Mouse (Mus musculus): ENCODE measurements around the gene Tsga10.

Gene Tsga10

DNA sequence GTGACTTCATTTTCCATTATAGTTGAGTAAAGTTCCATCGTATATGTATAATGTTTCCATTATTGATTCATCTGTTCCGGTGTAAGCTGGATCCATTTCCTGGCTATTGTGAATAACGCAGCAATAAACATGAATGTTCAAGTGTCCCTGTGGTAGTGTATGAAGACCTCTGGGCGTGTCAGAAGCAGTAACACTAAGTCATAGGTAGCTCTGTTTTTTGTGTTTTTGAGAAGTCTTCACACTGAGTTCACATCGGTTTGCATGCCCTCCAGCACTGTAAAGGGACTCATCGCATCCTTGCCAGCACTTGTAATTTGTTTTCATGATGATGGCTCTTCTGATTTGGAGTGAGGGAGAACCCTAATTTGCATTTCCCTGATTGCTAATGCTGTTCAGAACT lies at the start of gene Tsga10:
TSS of gene Tsga10 (minus strand) at position 144 of the 400 bp plus-strand sequence.
- no peak for DNase-seq (ENCODE audit: low read depth, low spot score)

DNA sequence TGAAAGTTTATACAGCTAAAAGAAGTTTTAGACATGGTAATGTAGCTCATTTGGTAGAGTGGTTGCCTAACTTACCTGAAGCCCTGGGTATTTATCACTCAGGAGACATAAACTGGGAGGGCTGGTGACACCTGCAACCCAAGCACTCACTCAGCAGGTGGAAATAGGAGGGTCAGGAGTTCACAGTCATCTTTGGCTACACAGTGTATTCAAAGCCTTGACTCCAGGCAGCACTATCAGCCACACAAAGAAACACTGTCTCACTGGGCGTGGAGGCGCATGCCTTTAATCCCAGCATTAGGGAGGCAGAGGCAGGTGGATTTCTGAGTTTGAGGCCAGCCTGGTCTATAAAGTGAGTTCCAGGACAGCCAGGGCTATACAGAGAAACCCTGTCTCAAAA lies 46.5 kb upstream of the Tsga10 start:
- no peak for DNase-seq (ENCODE audit: low read depth, low spot score)

- DNase-seq (ENCODE audit: low read depth, low spot score): no peak
These were observed 36.9 kb upstream of the Tsga10 start for GRCm38 (mm10) chr1:37903178-37903577.

DNA sequence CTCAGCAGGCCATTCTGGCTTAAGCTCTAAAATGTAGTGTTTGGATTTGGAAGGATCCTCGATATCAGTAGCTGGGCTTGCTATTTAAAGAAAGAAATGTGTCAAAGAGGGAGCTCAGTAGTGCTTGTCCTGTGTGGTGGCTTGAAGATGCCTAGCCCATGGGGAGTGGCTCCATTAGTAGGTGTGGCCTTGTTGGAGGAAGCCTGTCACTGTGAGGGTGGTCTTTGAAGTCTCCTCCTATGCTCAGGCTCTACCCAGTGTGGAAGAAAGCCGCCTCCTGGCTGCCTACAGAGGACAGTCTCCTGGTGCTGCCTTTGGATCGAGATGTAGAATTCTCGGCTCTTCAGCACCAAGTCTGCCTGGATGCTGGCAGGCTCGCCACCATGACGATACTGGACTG lies 34.1 kb upstream of the Tsga10 start:
- DNase-seq (ENCODE audit: low read depth, low spot score): no peak

DNA sequence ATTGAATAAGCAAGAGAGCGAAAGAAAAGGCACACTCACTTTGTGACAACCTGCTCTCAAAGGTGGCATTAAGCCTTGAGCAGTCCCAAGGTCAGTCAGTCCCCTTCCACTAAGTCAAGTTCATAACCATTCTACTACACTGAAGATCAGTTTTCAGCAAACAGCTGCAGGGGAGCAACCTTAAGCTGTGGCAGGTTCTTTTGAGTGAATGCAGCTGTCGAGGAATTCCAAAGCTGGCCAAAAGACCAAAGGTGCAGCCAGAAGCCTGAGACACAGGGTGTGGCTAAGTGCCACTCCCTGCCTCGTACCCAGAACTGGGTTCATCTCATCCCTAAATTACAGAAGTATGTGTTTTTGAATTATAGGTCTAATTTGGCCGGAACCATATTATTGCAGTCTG lies 33.6 kb upstream of the Tsga10 start:
- no peak for DNase-seq (ENCODE audit: low read depth, low spot score)

GRCm38 (mm10) chr1:37894606-37895005 lies 28.4 kb upstream of the Tsga10 start:
- DNase-seq (ENCODE audit: low read depth, low spot score): no peak

DNA sequence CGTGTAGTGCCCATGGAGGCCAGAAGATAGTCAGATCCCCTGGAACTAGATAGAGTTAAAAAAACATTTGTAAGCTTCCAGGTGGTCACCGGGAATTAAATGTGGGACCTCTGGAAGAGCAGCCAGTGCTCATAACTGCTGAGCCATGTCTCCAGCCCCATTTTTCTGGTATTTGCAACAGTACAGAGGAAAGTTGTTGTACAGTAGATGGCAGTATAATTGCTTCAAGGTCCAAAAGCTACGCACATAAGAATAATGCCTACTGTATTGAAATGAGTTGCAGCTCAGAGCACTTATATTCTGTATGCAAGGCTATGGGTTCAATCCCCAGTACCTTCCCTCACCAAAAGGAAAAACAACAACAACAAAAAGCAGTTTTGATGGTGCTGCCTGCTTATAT lies 25.2 kb upstream of the Tsga10 start:
- no peak for DNase-seq (ENCODE audit: low read depth, low spot score)

DNA sequence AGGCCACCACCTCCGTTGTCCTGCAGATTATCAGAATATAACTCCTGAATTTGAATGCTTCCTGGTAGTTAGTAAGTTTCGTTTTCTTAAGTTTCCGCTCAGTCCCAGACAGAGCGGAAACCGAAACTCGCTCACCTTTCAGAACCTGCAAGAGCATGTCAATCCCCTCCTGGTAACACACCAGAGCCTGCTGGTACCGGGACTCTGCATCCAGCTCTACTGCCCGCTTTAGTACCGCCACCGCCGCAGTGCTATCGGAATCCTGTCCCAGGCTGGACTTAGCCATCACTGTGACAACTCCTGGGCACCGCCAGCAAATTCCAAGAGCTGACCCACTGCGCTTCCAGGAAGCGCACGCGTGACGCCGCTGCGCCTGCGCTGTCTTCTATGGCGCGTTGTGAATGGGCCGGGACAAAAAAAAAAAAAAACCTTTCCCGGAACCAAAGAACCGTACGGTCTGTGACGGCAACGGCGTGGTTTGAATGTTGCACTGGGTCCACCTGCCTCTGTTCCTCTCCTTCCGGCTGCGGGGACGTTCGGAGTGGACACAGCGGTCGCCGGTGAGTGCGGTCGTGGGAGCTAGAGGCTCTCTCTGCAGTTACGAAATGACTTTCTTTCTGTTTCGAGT lies 23.9 kb upstream of the Tsga10 start, which contains the start of the genes Mitd1 and Mrpl30:
TSS of gene Mitd1 (minus strand) at position 387 of the 628 bp plus-strand sequence.
TSS of gene Mrpl30 (plus strand) at position 453 of the 628 bp plus-strand sequence.
- DNase-seq (ENCODE audit: low read depth, low spot score): peak; percentile 87

DNA sequence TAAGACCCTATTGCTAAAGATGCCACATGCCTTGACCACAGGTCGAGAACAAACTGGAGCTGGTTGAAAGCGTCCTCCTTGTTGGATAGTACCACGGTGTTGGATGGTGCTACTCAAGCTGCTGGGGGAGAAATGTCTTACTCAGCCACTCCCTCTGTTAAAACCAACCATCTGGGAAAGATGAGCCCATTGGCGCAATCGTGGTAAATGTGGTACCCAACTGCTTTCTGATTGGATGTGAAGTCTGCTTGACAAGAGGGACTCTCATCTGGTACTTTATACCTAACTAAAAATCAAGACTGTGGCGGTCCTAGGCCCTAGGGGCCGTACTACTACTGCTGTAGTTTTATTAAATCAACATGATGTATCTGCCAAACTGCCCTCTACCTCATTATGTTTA lies 23.0 kb upstream of the Tsga10 start:
- DNase-seq (ENCODE audit: low read depth, low spot score): no peak

DNA sequence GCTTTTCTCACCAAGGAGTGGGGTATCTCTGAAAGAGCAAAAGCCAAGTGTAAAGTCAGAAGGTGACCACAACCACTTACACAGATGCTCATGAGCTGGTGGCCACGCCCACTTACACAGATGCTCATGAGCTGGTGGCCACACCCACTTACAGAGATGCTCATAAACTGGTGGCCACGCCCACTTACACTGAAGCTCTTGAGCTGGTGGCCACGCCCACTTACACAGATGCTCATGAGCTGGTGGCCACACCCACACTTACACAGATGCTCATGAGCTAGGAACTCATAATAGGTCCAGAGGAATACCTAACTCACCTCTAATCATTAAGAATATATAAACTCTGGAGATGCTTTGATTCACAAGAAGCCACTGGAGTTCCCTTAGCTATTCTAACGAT lies 18.2 kb upstream of the Tsga10 start:
- no peak for DNase-seq (ENCODE audit: low read depth, low spot score)

GRCm38 (mm10) chr1:37883411-37883810 lies 17.2 kb upstream of the Tsga10 start:
- no peak for DNase-seq (ENCODE audit: low read depth, low spot score)

GRCm38 (mm10) chr1:37877736-37878460 lies 11.7 kb upstream of the Tsga10 start:
- no peak for DNase-seq (ENCODE audit: low read depth, low spot score)

GRCm38 (mm10) chr1:37873157-37873556 lies 6.9 kb upstream of the Tsga10 start:
- no peak for DNase-seq (ENCODE audit: low read depth, low spot score)

DNA sequence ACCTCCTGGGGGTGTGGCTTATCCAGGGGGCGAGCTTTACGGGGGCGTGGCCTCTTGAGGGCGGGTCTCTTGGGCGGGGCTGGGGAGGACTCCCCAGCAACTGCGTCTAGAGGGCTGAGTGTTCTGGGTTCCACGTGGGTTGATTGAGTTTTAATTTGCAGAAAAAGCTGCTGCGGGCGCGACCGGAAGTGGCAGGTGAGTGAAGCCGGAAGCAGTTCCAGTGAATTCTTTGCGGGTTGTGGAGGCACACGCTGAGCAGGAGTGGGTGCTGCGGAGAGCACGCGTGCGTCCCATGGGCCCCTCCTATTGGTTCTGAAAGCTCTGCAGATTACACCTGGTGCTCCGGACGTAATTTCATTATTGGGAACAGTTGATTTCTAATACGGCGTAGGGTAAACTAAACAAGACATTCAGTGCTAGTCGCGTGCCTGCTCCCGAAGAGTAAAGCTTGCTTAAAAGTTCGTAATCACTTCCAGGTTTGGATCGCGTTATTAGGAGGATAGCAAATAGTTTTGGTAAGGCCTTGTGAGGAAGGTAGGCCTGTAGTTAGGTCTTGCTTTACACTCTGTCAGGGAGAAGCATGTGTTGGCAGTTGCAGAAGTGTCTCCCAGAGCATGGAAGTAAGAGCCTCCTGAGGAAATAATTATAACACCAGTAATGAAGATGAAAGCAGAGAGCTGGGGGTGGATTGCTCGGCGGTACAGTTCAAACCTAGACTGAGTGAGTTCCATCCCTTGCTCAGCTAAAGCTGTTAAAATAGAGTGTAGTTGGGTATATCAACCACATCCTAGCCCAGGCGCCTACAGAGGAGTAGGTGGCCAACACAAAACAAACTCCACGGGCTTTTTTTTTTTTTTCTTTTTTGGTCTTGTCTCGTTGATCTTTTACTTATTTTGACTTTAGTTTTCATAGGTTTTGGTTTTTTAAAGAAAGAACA lies 6.2 kb upstream of the Tsga10 start:
- DNase-seq (ENCODE audit: low read depth, low spot score): peak; percentile 56

DNA sequence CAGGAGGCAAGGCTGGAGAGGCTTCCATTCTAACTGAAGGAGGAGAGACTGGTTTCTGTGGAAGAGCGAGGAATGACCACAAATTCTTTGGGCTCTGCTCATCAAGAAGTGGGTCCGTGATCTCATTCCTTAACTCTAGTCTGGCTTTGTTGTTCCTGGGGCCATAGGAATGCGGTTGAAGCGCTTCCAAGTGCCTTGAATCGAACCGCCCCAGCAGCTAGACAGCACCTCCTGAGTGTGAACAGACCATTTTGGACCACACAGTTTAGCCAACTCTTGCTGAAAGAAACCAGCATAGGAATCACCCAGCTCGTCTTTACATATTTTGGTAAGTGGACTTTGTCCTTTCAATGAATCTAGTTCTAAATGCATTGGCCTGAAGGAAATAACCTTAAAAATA lies 5.5 kb upstream of the Tsga10 start, which contains the start of gene Lipt1:
TSS of gene Lipt1 (plus strand) at position 35 of the 400 bp plus-strand sequence.
- DNase-seq (ENCODE audit: low read depth, low spot score): no peak

GRCm38 (mm10) chr1:37869362-37869761 lies 3.1 kb upstream of the Tsga10 start:
- DNase-seq (ENCODE audit: low read depth, low spot score): no peak

GRCm38 (mm10) chr1:37868640-37869039 lies 2.4 kb upstream of the Tsga10 start:
- DNase-seq (ENCODE audit: low read depth, low spot score): no peak

DNA sequence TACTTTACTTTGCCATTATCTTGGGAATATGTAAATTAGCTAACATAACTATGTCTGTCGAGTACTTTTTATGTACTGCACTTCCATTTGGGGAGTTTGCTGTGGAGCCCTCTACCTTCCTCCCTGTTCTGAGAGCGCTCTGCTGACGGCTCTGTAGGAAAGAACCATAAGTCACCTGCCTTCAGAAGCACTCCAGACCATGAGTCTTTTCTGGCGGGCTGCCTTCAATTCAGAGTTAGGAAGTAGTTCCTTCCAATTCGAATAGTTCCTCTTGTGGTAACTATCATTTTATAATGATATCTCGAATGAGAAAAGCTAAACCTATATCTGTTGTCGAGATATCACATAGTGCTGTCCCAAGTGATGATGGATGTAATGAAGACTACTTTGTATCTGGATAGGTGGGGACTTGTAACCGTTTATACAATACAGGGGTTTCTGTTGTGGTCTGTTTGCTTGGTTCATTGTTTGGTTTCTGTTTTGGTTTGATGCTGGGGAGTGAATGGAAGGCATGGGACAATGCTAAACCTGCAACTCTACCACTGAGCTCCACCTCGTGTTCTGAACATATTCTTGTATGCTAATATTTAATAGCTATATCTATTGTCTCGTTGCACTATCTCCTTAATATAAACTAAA lies 1.6 kb upstream of the Tsga10 start:
- no peak for DNase-seq (ENCODE audit: low read depth, low spot score)

DNA sequence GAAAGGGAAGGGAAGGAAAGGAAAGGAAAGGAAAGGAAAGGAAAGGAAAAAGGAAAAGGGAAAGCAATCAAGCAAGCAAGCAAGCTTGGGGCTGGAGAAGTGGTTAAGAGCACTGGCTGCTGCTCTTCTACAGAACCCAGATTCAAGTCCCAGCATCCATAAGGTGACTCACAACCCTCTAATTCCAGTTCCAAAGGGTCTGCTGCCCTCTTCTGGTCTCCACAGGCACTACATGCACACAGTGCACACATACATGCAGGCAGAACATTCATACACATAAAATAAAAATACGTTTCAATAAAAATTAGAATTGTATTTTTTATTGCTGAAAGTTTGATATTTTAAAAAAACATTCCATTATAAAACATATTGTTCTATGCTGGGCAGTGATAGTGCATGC lies 827 bp upstream of the Tsga10 start:
- DNase-seq (ENCODE audit: low read depth, low spot score): no peak

GRCm38 (mm10) chr1:37865401-37866215 lies 621 bp downstream of the Tsga10 start:
- DNase-seq (ENCODE audit: low read depth, low spot score): no peak

Measured in retina, adult 2 months (tissue).